Mouse (Mus musculus): ENCODE data around the gene Rnf144b. TPM values are rescaled to one million over a fixed set of nuclear protein-coding genes. Genes with fewer than 3 reads are reported as not detected.

The Rnf144b gene
- polyA plus RNA-seq, 1 experiment from 2014 or later = 4.4 TPM

GRCm38 (mm10) chr13:47277824-47278290 is 155.4 kb downstream of the Rnf144b start:
- Histone ChIP-seq H3K36me3 (no peaks in the 10 kb centered on the region), H3K9me3 (no peaks in the 10 kb centered on the region), H3K4me1 (peaks cover 14% of the 10 kb centered on the region), H3K4me2 (no peak overlapping the region), H3K4me3 (no peak overlapping the region), H3K27ac (no peak overlapping the region), H3K9ac (no peak overlapping the region), H3K27me3 (no peaks in the 10 kb centered on the region)
- WGBS = 20% methylated on average over 5 of the region's 5 CpGs
- no peak for ATAC-seq (ENCODE audit: insufficient number of reproducible peaks, low FRiP score, low TSS enrichment, low read depth)

- no peak for ATAC-seq (ENCODE audit: insufficient number of reproducible peaks, low FRiP score, low TSS enrichment, low read depth)
- Histone ChIP-seq H3K4me1 (peaks cover 5% of the 10 kb centered on the region), H3K4me3 (no peak overlapping the region), H3K27me3 (no peaks in the 10 kb centered on the region), H3K4me2 (no peak overlapping the region), H3K27ac (no peak overlapping the region), H3K9ac (no peak overlapping the region), H3K9me3 (no peaks in the 10 kb centered on the region), H3K36me3 (no peaks in the 10 kb centered on the region)
- 68% methylated on average over 3 of the region's 3 CpGs for WGBS
Measured at GRCm38 (mm10) chr13:47282221-47282620, 159.8 kb downstream of the Rnf144b start.

- Histone ChIP-seq H3K4me3 (no peak overlapping the region), H3K9ac (no peak overlapping the region), H3K9me3 (no peaks in the 10 kb centered on the region), H3K27ac (no peak overlapping the region), H3K27me3 (peaks cover 10% of the 10 kb centered on the region), H3K4me1 (peaks cover 4% of the 10 kb centered on the region; the same call in 1 of the 2 replicates), H3K36me3 (no peaks in the 10 kb centered on the region), H3K4me2 (no peak overlapping the region)
- WGBS = 36% methylated on average over 4 of the region's 4 CpGs
- ATAC-seq (ENCODE audit: insufficient number of reproducible peaks, low FRiP score, low TSS enrichment, low read depth) = 0 out of 2 replicates have a peak, but pooled peaks have one; percentile 55
Measured at GRCm38 (mm10) chr13:47288449-47288848, 166.0 kb downstream of the Rnf144b start.

GRCm38 (mm10) chr13:47296465-47296864 is 174.0 kb downstream of the Rnf144b start:
- Histone ChIP-seq H3K4me1 (no peaks in the 10 kb centered on the region), H3K9ac (no peak overlapping the region), H3K4me3 (no peak overlapping the region), H3K27ac (no peak overlapping the region), H3K9me3 (no peaks in the 10 kb centered on the region), H3K4me2 (no peak overlapping the region), H3K36me3 (no peaks in the 10 kb centered on the region), H3K27me3 (no peaks in the 10 kb centered on the region)
- 31% methylated on average over 8 of the region's 8 CpGs for WGBS
- no peak for ATAC-seq (ENCODE audit: insufficient number of reproducible peaks, low FRiP score, low TSS enrichment, low read depth)

Other genes starting within 250 kb of the Rnf144b start
- gene Kif13a, start 192.8 kb upstream of the Rnf144b start, polyA plus RNA-seq (2015; fragmentation: Nextera tagmentation; extraction: Ambion mirVana) = 21.3 and 23.7 TPM in 2 replicates
- gene Nhlrc1, start 107.8 kb upstream of the Rnf144b start, polyA plus RNA-seq (2015; fragmentation: Nextera tagmentation; extraction: Ambion mirVana) = 3.8 and 4.1 TPM in 2 replicates
- gene Kdm1b, start 79.2 kb upstream of the Rnf144b start, polyA plus RNA-seq (2015; fragmentation: Nextera tagmentation; extraction: Ambion mirVana) = 12.9 and 14.3 TPM in 2 replicates
- gene Tpmt, start 77.9 kb upstream of the Rnf144b start, polyA plus RNA-seq (2015; fragmentation: Nextera tagmentation; extraction: Ambion mirVana) = 15.5 and 16.4 TPM in 2 replicates
- 236 and 267 TPM in 2 replicates for gene Dek, start 16.5 kb upstream of the Rnf144b start, polyA plus RNA-seq (2015; fragmentation: Nextera tagmentation; extraction: Ambion mirVana)

All from limb, embryonic 15.5 days (tissue).